Mouse (Mus musculus) kidney, postnatal 0 days (tissue): ENCODE results near the gene Ccdc93. TPM values are rescaled to one million over a fixed set of nuclear protein-coding genes. Genes with fewer than 3 reads are reported as not detected.

Experiments used
- ATAC-seq: fragments of 200-750 bp; cut with Nextera tagmentation; replicated peaks from 2 replicates; pipeline ENCODE4 v1.8.0; 2017; ENCODE audit warnings: low read depth, moderate number of reproducible peaks, moderate TSS enrichment, moderate library complexity; ENCODE audit not compliant: low FRiP score
- DNase-seq: peaks from one replicate; pipeline ENCODE4 v3.0.0-alpha.2; 2016; ENCODE audit warnings: low spot score
- H3K27ac ChIP-seq: fragments of 300-500 bp; sonication (generic); 2 replicates; pipeline ENCODE4 v1.5.1; 2014; ENCODE audit warnings: mild to moderate bottlenecking
- H3K27me3 ChIP-seq: fragments of 300-500 bp; sonication (generic); 2 replicates; pipeline ENCODE4 v1.6.1; 2014; ENCODE audit warnings: low read length, mixed read lengths; ENCODE audit not compliant: insufficient read depth
- H3K36me3 ChIP-seq: fragments of 300-500 bp; sonication (generic); 2 replicates; pipeline ENCODE4 v1.6.1; 2014; ENCODE audit warnings: low read length, mixed read lengths; ENCODE audit not compliant: insufficient read depth
- H3K4me1 ChIP-seq: fragments of 300-500 bp; sonication (generic); replicated peaks from 2 replicates; pipeline ENCODE4 v1.6.1; 2014; ENCODE audit warnings: antibody characterized with exemption, low read length, mixed read lengths; ENCODE audit not compliant: insufficient read depth
- H3K4me2 ChIP-seq: fragments of 300-500 bp; sonication (generic); 2 replicates; pipeline ENCODE4 v1.6.1; 2014; ENCODE audit warnings: mild to moderate bottlenecking, low read length, moderate library complexity, mixed read lengths
- H3K4me3 ChIP-seq: fragments of 300-500 bp; sonication (generic); replicated peaks from 2 replicates; pipeline ENCODE4 v1.5.1; 2014; ENCODE audit warnings: low read depth, low read length
- H3K9ac ChIP-seq: fragments of 300-500 bp; sonication (generic); 2 replicates; pipeline ENCODE4 v1.6.1; 2014; ENCODE audit warnings: low read depth, low read length
- H3K9me3 ChIP-seq: fragments of 300-500 bp; sonication (generic); replicated peaks from 2 replicates; pipeline ENCODE4 v1.6.1; 2016; ENCODE audit warnings: low read length, inconsistent platforms, mixed read lengths
- CTCF ChIP-seq: IDR thresholded peaks from 2 replicates; pipeline ENCODE4 v1.5.1; 2016; ENCODE audit warnings: antibody characterized with exemption, low read depth, mild to moderate bottlenecking, moderate library complexity
- WGBS: fragments of 180-500 bp; shearing (Covaris S2); extraction: QIAGEN DNeasy Blood & Tissue Kit; methylation state at CpG from one replicate; pipeline ENCODE4 v1.1.7; 2014; 5-methylcytosine and 5-hydroxymethylcytosine counted together
- polyA plus RNA-seq: library from polyadenylated mRNA; unstranded; fragments of >200 nt; fragmentation: Nextera tagmentation; extraction: Ambion mirVana; gene quantifications from 2 replicates; pipeline ENCODE4 v1.2.1, GENCODE M21; 2015

Gene Ccdc93
- polyA plus RNA-seq, 1 experiment from 2014 or later: 6.4 TPM

DNA sequence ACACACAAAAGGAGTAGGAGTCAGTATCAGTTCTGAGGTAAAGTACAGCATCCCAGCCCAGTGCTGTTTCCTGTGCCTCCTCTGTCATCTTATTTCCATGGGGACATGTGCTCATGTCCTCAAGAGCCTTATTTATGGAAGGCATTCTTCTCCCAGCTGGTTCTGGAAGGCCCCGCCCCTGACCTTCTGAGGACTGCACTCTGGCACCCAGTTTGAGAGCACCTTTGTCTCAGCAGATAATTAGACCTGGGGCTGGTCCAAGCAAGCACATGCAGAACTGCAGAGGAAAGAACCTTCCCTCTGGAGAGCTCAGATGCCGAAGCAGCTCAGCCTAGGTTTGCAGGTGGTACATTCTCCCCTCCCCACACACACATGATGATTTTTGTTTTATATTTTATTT lies 37.4 kb downstream of the Ccdc93 start:
- Histone ChIP-seq H3K36me3 (0 out of 2 replicates have a peak, but pooled peaks cover 14% of the 10 kb centered on the region), H3K27ac (no peak overlapping the region), H3K27me3 (no peaks in the 10 kb centered on the region), H3K9ac (no peak overlapping the region), H3K9me3 (no peaks in the 10 kb centered on the region), H3K4me1 (no peaks in the 10 kb centered on the region), H3K4me2 (no peak overlapping the region), H3K4me3 (no peak overlapping the region)
- 93% methylated on average over 2 of the region's 2 CpGs for WGBS
- no peak for ATAC-seq
- TF ChIP-seq CTCF: no peak
- DNase-seq: no peak

DNA sequence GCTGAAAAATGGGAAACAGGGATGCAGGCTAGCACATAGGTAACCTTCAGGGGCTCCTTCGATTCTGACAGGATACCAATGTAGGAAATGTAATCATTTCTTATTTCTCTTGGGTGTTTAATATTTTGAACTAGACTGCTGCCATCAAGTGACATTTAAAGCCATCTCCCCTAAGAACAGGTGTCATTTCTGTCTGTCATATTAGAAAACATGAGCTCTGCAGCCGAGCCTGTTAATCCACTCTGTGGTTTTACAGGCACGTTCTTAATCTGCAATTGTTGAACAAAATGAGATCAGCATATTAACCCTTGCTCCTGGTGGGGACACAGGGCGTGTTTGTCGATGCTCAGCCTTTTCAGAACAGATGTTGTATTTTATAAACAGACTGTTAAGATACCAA lies 40.7 kb downstream of the Ccdc93 start:
- Histone ChIP-seq H3K9ac (no peak overlapping the region), H3K27me3 (no peaks in the 10 kb centered on the region)
- 87% methylated on average over 5 of the region's 5 CpGs for WGBS

DNA sequence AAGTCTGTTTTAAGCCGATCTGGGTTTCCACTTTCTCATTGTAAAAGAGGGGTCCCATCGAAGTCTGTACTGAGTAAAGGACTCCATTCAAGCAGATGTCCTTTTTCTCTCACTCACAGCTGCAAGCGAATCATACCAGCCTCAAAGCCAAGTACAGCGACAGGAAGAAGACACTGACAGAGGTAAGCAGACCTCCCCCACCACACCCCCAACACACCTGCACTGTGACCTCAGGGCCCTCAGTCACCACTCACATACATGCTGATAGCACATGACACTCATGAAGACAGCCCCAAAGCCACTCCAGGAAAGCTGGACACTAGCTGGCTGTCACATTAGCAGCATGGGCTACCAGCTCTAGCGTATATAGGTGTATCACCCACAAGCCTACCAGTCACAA lies 46.9 kb downstream of the Ccdc93 start:
- DNase-seq: no peak

More for the DNA sequence above, 40.7 kb downstream of the Ccdc93 start:
- H3K9me3 ChIP-seq: no peaks in the 10 kb centered on the region
- TF ChIP-seq CTCF: no peak
- H3K36me3 ChIP-seq: peaks cover 10% of the 10 kb centered on the region; the same call in 1 of the 2 replicates
- no peaks in the 10 kb centered on the region for H3K4me1 ChIP-seq
- no peak for DNase-seq
- no peak overlapping the region for H3K4me2 ChIP-seq
- no peak overlapping the region for H3K4me3 ChIP-seq
- H3K27ac ChIP-seq: no peak overlapping the region
- no peak for ATAC-seq

DNA sequence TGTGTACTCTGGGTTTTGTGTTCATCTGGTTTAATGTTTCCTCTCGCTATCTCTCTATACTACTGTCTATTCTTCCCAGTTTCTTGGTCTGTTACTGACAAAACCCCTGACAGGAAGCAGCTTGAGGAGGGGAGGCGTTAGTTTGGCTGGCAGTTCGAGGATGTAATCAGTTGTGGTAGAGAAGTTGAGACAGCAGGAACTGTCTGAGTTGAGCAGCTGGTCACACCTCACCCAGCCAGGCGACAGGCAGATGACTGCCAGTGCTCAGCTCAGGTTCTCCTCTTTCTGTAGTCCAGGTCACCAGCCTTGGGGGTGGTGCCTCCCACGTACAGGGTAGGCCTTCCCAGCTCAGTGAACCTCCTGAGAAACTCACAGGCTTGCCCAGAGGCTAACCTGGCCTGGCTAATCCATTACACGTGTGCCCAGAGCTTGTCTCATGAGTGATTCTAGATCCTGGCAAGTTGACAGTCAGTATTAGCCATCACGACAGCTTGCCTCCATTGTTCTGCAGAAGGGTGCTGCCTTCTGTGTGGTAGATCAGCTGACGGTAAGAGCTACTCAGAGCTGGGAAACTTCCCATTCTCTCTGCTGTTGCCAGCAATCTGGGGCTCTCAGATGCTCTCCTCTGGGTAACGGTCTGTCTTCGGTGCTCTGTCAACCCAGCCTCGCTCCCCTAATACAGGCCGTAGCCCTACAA lies 47.6 kb downstream of the Ccdc93 start:
- H3K9ac ChIP-seq: no peak overlapping the region
- TF ChIP-seq CTCF: no peak
- 77% methylated on average over 12 of the region's 12 CpGs for WGBS
- ATAC-seq (no peak), DNase-seq (no peak)
- no peak overlapping the region for H3K4me3 ChIP-seq
- no peaks in the 10 kb centered on the region for H3K27me3 ChIP-seq
- H3K27ac ChIP-seq: no peak overlapping the region
- H3K9me3 ChIP-seq: no peaks in the 10 kb centered on the region
- no peaks in the 10 kb centered on the region for H3K4me1 ChIP-seq
- H3K4me2 ChIP-seq: no peak overlapping the region
- peaks cover 36% of the 10 kb centered on the region for H3K36me3 ChIP-seq

More for the DNA sequence above, 46.9 kb downstream of the Ccdc93 start:
- Histone ChIP-seq H3K27me3 (no peaks in the 10 kb centered on the region), H3K36me3 (peaks cover 32% of the 10 kb centered on the region), H3K27ac (no peak overlapping the region), H3K4me1 (no peaks in the 10 kb centered on the region), H3K4me2 (no peak overlapping the region), H3K9ac (no peak overlapping the region), H3K9me3 (no peaks in the 10 kb centered on the region), H3K4me3 (no peak overlapping the region)
- WGBS: 93% methylated on average over 5 of the region's 5 CpGs
- no peak for ATAC-seq
- TF ChIP-seq CTCF: no peak

DNA sequence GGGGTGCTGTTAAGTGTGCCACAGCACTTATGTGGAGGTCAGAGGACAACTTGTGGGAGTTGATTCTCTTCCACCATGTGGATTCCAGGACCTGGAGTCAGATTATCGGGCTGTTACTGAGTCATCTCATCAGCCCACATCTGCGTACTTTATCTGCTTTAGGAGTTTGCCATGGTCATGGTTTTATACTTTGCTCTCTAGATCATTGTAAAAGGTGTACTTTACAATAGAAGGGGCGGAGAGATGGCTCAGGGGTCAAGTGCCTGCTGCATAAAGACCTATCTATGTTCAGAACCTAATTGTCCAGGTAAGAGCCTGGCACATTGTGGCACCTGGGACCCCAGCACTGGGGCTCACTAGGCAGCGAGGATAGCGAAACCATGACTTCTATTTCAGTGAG lies 48.6 kb downstream of the Ccdc93 start:
- Histone ChIP-seq H3K27ac (no peak overlapping the region), H3K4me3 (no peak overlapping the region), H3K4me1 (no peaks in the 10 kb centered on the region), H3K27me3 (no peaks in the 10 kb centered on the region), H3K9ac (no peak overlapping the region), H3K9me3 (no peaks in the 10 kb centered on the region), H3K4me2 (no peak overlapping the region), H3K36me3 (peaks cover 36% of the 10 kb centered on the region)
- no peak for TF ChIP-seq CTCF
- 89% methylated on average over 5 of the region's 5 CpGs for WGBS
- DNase-seq (no peak), ATAC-seq (no peak)

DNA sequence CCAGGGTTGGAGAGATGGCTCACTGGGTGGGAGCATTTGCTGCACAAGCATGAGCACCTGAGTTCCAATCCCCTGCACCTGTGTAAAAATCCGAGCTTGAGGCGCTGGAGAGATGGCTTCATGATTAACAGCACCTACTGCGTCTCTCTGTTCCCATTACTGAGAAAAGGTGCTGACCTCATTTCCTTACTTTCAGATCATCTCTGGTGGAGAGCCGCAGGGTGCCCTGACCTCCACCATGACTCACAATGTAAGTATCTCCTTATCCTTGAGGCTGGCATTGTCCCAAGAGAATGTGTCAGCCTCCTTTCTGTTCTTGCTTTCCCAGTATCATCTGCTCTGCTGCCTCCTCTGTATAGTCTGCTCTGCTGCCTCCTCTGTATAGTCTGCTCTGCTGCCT lies 52.2 kb downstream of the Ccdc93 start:
- ATAC-seq: no peak
- H3K36me3 ChIP-seq: peaks cover 33% of the 10 kb centered on the region
- WGBS: 75% methylated on average over 4 of the region's 4 CpGs

DNA sequence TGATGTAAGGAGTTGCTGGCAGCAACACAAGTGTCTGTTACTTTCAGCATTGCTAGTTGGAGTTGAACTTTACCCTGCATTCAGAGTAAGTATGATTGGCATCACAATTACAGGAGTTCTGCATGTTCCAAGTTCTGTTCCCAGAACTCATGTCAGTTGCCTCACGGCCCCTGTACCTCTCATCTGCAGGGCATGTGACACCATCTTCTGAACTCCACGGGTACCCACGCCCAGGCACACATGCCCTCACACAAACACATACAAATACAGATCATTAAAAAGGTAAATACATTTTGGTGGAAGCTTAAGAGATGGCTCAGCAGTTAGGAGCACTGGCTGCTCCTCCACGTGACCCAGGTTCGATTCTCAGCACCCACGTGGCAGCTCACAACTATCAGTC lies 56.0 kb downstream of the Ccdc93 start:
- DNase-seq (no peak), ATAC-seq (no peak)
- H3K4me2 ChIP-seq: no peak overlapping the region
- WGBS: 93% methylated on average over 6 of the region's 6 CpGs
- H3K4me1 ChIP-seq: no peaks in the 10 kb centered on the region
- H3K36me3 ChIP-seq: peaks cover 28% of the 10 kb centered on the region
- no peak overlapping the region for H3K4me3 ChIP-seq
- H3K27ac ChIP-seq: no peak overlapping the region
- no peaks in the 10 kb centered on the region for H3K9me3 ChIP-seq
- no peak overlapping the region for H3K9ac ChIP-seq
- H3K27me3 ChIP-seq: no peaks in the 10 kb centered on the region
- TF ChIP-seq CTCF: no peak

More for the DNA sequence above, 52.2 kb downstream of the Ccdc93 start:
- no peak overlapping the region for H3K27ac ChIP-seq
- no peak for DNase-seq
- H3K4me2 ChIP-seq: no peak overlapping the region
- TF ChIP-seq CTCF: no peak
- H3K9ac ChIP-seq: no peak overlapping the region
- no peaks in the 10 kb centered on the region for H3K9me3 ChIP-seq
- no peaks in the 10 kb centered on the region for H3K4me1 ChIP-seq
- no peaks in the 10 kb centered on the region for H3K27me3 ChIP-seq
- H3K4me3 ChIP-seq: no peak overlapping the region
